Mouse (Mus musculus) urinary bladder, postnatal 14 days (tissue): Measurements from ENCODE around the gene Nnmt.

ENCODE experiments used
- DNase-seq: peaks from one replicate; pipeline ENCODE4 v3.0.0; 2021; ENCODE audit warnings: low spot score

Nnmt gene

GRCm38 (mm10) chr9:48635576-48636350 lies 30.8 kb upstream of the Nnmt start:
- no peak for DNase-seq

- no peak for DNase-seq
These were observed 28.2 kb upstream of the Nnmt start for GRCm38 (mm10) chr9:48633147-48633546.

- no peak for DNase-seq
These were observed 14.3 kb upstream of the Nnmt start for GRCm38 (mm10) chr9:48619268-48619667.

- DNase-seq = peak; percentile 70
These were observed 13.6 kb upstream of the Nnmt start for GRCm38 (mm10) chr9:48618589-48618988.

- peak; percentile 65 for DNase-seq
These were observed 13.2 kb upstream of the Nnmt start for GRCm38 (mm10) chr9:48618111-48618510.

- DNase-seq = no peak
These were observed 12.6 kb upstream of the Nnmt start for GRCm38 (mm10) chr9:48617511-48618010.

- no peak for DNase-seq
These were observed 8.3 kb upstream of the Nnmt start for GRCm38 (mm10) chr9:48613221-48613620.

GRCm38 (mm10) chr9:48612542-48612941 lies 7.6 kb upstream of the Nnmt start:
- no peak for DNase-seq

GRCm38 (mm10) chr9:48611032-48611431 lies 6.1 kb upstream of the Nnmt start:
- DNase-seq = no peak

- DNase-seq = no peak
These were observed 4.8 kb upstream of the Nnmt start for GRCm38 (mm10) chr9:48609734-48610133.

- no peak for DNase-seq
These were observed 2.5 kb upstream of the Nnmt start for GRCm38 (mm10) chr9:48607417-48607816.

GRCm38 (mm10) chr9:48606171-48606570 lies 1.2 kb upstream of the Nnmt start:
- DNase-seq = no peak

- DNase-seq = no peak
These were observed 744 bp upstream of the Nnmt start for GRCm38 (mm10) chr9:48605697-48606096.

GRCm38 (mm10) chr9:48604226-48604625 lies 727 bp downstream of the Nnmt start:
- DNase-seq = no peak

GRCm38 (mm10) chr9:48600881-48601280 lies 4.1 kb downstream of the Nnmt start:
- no peak for DNase-seq

GRCm38 (mm10) chr9:48600066-48600465 lies 4.9 kb downstream of the Nnmt start:
- DNase-seq = no peak

- no peak for DNase-seq
These were observed 7.5 kb downstream of the Nnmt start for GRCm38 (mm10) chr9:48597494-48597893.

- no peak for DNase-seq
These were observed 8.0 kb downstream of the Nnmt start for GRCm38 (mm10) chr9:48596924-48597323.

GRCm38 (mm10) chr9:48593915-48594314 lies 11.0 kb downstream of the Nnmt start:
- no peak for DNase-seq

GRCm38 (mm10) chr9:48590606-48591005 lies 14.3 kb downstream of the Nnmt start:
- DNase-seq = no peak

- peak; percentile 61 for DNase-seq
These were observed 18.6 kb downstream of the Nnmt start for GRCm38 (mm10) chr9:48586332-48586731.

- DNase-seq = no peak
These were observed 24.1 kb downstream of the Nnmt start for GRCm38 (mm10) chr9:48580808-48581207.

GRCm38 (mm10) chr9:48562388-48562787 lies 42.6 kb downstream of the Nnmt start:
- DNase-seq = no peak
